Comparison of ENCODE assay signal across 8 mouse cellular contexts in genomic region chr12:83987583-83988441, GRCm38 (mm10). TPM values are rescaled to one million over a fixed set of nuclear protein-coding genes. Genes with fewer than 3 reads are reported as not detected.
DNase-seq lines count a peak whose midpoint lies in the region; ATAC-seq lines count a peak whose summit lies in the region.

Gene Acot2, plus strand, starts transcription at chr12:83987861.

- ATAC-seq in megakaryocyte, adult 5-6 weeks (ENCODE audit: poor library complexity, severe bottlenecking), result peak; percentile 96

- DNase-seq in adrenal gland, adult (ENCODE audit: inconsistent age in 2 of 2, low spot score in 1 of 2), result peak; percentile 84 to 94
- DNase-seq in embryo, embryonic 10 days (ENCODE audit: low spot score), result peak; percentile 91
- DNase-seq in gastrocnemius, postnatal 10 days, result peak; percentile 73
- peak; percentile 56 for DNase-seq in hindlimb bud, embryonic 11.5 days (ENCODE audit: extremely low spot score, low read depth, low spot score)
- peak; percentile 63 to 66 for DNase-seq in left cerebral cortex, adult 8-10 months (ENCODE audit: low spot score in 2 of 2)
- peak; percentile 82 for DNase-seq in right cerebral cortex, adult 18-20 months
- peak; percentile 77 for DNase-seq in urinary bladder, postnatal 14 days (ENCODE audit: low spot score)

RNA-seq across cellular contexts. Expression of gene Acot2, which starts in this region (rescaled TPM):
- total RNA-seq in gastrocnemius, postnatal 10 days (2021), result 10 to 100 TPM; 14.6 to 16.3 TPM
- 1 to 10 TPM; 8.1 to 9.4 (median 8.8) TPM for total RNA-seq in left cerebral cortex, adult 8-10 months (2022)
- total RNA-seq in megakaryocyte, adult 5-6 weeks (2015), result 4.2 and 8.0 TPM in 2 replicates
- 1.4 and 5.4 TPM in 2 replicates for total RNA-seq in megakaryocyte, adult 5-6 weeks (2017)

Comparison
In these comparisons a context has a peak if more than half of its experiments do, and no peak if none do; other contexts are left out.
1. Peak in every context shown above with its lines: DNase-seq and ATAC-seq.